Mouse (Mus musculus) MEL-GATA-1-ER (cell line): Measurements from ENCODE around the gene Vps11.
"Not testable (repeated sequence)": the region's sequence is repeated elsewhere in the genome, so short reads cannot be mapped to it uniquely, and the experiment has no call there.

Experiments
- DNase-seq: peaks from one replicate; pipeline ENCODE4 v3.0.0-alpha.2; 2012; ENCODE audit warnings: low read depth; ENCODE audit errors: extremely low read depth

Gene Vps11

DNA sequence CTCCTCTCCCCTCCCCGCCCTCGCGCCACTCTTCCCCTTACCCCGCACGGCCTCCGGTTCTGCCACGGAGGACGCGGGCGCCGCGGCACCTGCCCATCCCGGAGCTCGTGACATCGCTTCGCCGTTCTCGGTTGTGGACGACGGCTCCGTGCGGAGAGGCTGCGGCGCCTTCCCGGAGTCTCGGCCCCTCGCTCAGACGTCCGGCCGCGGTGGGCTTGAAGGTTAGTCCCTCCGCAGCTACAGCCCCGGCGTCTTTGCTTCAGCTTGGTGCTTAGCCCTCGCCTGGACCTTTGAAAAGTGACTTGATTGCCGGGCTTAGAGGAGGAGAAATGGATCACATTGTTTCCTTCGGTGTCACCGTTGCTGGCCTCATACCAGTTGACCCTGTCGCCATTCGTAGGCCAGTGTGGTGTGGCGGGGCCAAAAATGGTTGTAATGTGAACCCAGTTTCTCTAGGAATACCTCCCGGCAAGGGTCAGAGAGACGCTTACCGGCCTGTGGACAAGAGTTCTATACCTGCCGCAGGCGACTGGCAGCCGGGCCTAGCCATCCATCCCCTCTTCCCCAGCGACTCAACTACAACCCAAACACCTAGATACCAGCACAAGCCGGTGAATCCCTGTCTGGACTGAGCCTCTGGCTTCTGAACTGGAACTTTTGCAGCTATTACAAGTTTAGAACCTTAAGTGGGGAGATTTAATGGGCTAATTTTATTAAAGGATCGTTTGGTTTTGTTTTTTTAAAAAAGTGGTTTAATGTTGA is 26.0 kb downstream of the Vps11 start:
- no peak for DNase-seq

- DNase-seq: peak; percentile 99
These were observed 26.8 kb downstream of the Vps11 start, which contains the start of gene H2afx for GRCm38 (mm10) chr9:44334396-44335330. Gene H2afx, plus strand, starts transcription at chr9:44334694.

GRCm38 (mm10) chr9:44332918-44333638 is 28.4 kb downstream of the Vps11 start:
- no peak for DNase-seq

DNA sequence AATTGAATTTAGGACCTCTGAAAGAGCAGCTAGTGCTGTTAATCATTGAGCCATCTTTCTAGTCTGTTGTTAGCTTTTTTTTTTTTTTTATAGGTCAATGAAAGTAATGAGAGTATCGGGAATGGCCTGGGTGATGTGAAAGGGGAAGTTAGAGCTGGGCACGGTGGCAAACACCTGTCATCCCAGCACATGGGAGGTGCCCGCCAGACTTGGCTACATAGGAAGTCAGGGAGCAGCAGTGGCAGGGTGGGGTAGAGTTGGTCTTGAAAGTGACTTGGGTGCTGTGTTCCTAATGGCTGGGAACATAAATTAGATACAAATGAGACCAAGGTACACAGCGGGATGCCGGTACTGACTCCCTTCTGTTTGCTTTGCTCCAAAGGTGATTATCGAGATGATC is 30.7 kb downstream of the Vps11 start:
- DNase-seq: no peak

DNA sequence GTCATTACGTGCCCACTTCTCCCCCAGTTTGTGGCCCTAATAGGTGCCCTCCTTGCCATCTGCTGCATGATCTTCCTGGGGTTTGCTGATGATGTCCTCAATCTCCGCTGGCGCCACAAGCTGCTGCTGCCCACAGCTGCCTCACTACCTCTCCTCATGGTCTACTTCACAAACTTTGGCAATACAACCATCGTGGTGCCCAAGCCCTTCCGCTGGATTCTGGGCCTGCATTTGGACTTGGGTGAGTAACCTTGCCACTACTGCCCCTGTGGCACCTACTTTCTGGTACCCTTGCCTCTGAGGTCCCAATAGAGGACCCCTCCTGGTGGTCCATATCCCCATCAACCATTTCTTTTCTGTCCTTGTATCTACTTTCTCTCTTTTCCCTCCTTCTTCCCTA is 33.5 kb downstream of the Vps11 start:
- DNase-seq: no peak

DNA sequence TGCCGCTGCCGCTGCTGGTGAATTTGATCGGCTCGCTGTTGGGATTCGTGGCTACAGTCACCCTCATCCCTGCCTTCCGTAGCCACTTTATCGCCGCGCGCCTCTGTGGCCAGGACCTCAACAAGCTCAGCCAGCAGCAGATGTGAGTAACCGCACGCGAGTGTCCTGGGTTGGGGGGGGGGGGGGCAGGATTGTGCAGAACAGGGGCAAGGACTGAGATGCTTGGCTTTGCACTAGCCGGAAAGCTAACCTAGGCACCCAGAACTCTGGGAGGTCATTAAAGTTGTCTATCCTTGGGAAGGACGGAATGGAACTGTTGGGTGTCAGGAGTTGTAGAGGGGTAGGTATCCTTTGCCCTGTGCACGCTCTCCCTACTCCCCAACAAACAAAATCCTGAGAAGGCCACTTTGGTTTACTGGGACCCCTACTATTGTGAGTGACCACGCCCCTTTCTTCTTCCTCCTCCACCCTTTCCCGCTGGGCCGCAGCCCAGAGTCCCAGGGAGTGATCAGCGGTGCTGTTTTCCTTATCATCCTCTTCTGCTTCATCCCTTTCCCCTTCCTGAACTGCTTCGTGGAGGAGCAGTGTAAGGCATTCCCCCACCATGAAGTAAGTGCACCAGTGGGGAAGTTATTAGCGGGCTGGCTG is 34.3 kb downstream of the Vps11 start:
- no peak for DNase-seq

GRCm38 (mm10) chr9:44326371-44327063 is 35.0 kb downstream of the Vps11 start:
- peak; percentile 84 for DNase-seq

- no peak for DNase-seq
These were observed 35.6 kb downstream of the Vps11 start, which contains the start of gene Dpagt1 for GRCm38 (mm10) chr9:44325768-44326370. Gene Dpagt1, plus strand, starts transcription at chr9:44326019.

- DNase-seq: not testable (repeated sequence)
These were observed 36.3 kb downstream of the Vps11 start for GRCm38 (mm10) chr9:44325032-44325767.

GRCm38 (mm10) chr9:44324147-44324546 is 37.3 kb downstream of the Vps11 start:
- DNase-seq: no peak

DNA sequence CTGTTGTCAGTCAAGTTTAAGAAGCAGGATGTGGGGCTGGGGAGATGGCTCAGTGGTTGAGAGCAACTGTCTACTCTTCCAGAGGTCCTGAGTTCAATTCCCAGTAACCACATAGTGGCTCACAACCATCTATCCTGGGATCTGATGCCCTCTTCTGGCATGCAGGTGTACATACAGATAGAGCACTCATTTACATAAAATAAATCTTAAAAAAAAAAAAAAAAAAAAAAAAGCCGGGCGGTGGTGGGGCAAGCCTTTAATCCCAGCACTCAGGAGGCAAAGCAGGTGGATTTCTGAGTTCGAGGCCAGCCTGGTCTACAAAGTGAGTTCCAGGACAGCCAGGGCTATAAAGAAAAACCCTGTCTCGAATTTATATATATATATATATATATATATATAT is 37.8 kb downstream of the Vps11 start:
- not testable (repeated sequence) for DNase-seq

DNA sequence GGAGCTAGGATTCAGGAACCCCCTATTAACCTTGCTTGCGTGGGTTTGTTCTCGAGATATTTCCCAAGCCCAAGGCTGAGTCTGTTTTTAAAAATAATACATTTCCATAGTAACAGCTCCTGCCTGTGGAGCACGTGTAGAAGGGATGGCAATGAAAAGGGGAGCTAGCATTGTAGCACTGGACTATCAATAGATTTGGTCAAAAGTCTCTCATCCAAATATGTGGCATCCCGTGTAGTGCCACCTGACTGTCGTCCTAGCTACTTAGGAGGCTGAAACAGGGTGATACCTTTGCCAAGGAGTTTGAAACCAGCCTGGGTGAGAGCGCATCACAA is 40.7 kb downstream of the Vps11 start:
- no peak for DNase-seq

DNA sequence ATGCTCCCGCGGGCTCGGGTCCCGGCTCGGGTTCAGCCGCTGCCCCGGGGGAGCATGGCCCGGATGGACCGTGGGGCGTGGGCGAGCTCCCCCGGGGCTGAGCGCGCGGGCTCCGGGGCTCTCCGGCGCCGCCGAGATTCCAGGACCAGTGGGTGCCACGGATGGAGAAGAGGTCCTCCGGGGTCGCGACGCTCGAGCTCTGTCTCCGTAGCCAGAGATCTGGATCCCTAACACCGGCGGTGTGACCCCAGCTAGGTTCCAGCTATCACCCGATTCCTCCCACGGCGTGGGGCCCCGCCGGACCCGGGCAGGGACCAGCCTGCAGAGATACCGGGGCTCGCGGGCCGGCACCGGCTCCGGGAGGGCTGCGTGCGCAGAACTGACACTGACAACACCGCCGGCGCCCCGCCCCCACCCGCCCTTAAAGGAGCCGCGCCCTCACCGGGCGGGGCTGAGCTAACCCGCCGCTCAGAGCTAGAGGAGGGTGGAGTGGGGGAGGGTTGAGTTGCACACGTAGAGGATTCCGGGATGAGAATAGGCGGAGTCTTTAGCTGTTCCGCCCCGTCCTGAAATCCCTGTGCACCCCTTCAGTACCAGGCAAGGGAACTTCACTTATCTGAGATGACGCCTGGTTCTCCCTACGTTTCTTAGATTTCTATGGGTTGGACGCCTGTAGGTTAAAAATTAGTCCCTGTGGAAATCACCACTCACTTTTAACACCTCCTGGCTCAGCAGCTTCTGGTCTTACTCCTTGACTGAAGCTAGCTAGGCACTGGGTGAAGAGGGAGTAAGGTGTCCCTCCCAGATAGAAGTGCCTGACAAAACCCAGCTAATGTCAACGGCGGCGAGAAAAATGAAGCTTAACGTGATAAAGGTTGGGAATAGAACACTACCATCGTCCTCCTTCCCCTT is 41.3 kb downstream of the Vps11 start, which contains the start of gene C2cd2l:
Gene C2cd2l (minus strand): TSS at position 399 of the 912 bp plus-strand sequence.
- peak; percentile 87 for DNase-seq

- DNase-seq: no peak
These were observed 42.2 kb downstream of the Vps11 start for GRCm38 (mm10) chr9:44319105-44319886.

DNA sequence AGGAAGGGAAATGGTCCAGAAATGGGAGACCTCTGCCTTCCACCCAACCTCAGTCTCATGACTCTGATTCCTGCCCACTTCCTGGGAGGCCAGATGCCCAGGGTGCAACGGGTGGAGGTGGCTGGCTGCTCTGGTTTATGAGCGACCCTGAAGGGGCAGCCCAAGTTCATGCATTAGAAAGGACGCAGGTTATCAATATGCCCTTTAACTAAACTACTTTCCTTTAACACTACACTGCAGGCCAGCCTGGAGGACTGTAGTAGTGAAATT is 42.7 kb downstream of the Vps11 start:
- DNase-seq: no peak

DNA sequence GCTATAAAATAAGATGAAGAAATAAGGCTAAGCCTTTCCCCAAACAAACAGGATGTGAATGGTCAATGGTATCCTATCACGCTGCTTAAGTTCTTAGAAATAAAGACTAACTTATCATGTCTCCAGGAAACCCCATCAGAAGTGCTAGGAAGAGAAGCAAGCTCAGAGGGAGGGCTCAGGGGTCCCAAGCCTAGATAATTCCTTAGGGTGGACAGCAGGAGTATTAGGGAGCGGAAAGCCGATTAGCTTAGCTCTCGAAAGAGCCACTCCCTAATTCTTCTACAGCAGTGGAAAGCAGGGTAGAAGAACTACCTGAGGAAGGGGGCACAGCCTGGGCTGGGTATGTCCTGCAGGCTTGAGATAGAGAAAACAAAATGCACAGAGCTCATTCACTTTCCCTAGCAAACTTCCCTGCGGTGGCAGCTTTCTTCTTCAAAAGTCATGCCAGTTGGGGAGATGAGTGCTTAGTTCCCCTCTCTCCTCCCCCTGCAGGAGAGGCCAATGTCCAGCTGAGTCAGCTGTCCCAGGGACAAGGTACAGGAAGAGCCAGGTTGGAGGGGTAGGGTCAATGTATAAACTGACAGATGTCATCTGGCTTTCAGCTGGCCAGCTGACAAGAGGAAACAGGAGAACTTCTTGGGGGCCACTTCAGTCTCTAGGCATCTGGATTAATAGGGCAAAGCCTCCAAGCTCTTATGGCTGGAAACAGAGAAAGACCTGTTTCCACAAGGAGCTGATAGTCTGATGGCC is 43.2 kb downstream of the Vps11 start:
- no peak for DNase-seq

- DNase-seq: no peak
These were observed 44.0 kb downstream of the Vps11 start for GRCm38 (mm10) chr9:44317452-44317851.
